Mouse (Mus musculus) intestine, postnatal 0 days (tissue): ENCODE measurements around the gene Lhx2. TPM values are rescaled to one million over a fixed set of nuclear protein-coding genes. Genes with fewer than 3 reads are reported as not detected.

Experiments used
- ATAC-seq: fragments of 200-750 bp; cut with Nextera tagmentation; 2 replicates; pipeline ENCODE4 v1.8.0; 2017; ENCODE audit warnings: mild to moderate bottlenecking, moderate TSS enrichment, moderate library complexity
- H3K27ac ChIP-seq: fragments of 300-500 bp; sonication (generic); 2 replicates; pipeline ENCODE4 v1.5.1; 2014; ENCODE audit warnings: mild to moderate bottlenecking, low read depth, low read length, moderate library complexity
- H3K27me3 ChIP-seq: fragments of 300-500 bp; sonication (generic); replicated peaks from 2 replicates; pipeline ENCODE4 v1.6.1; 2014; ENCODE audit warnings: low read length, mixed read lengths; ENCODE audit not compliant: control insufficient read depth, insufficient read depth
- H3K36me3 ChIP-seq: fragments of 300-500 bp; sonication (generic); 2 replicates; pipeline ENCODE4 v1.6.1; 2014; ENCODE audit warnings: mild to moderate bottlenecking, moderate library complexity; ENCODE audit not compliant: control insufficient read depth, insufficient read depth
- H3K4me1 ChIP-seq: fragments of 300-500 bp; sonication (generic); replicated peaks from 2 replicates; pipeline ENCODE4 v1.6.1; 2014; ENCODE audit warnings: antibody characterized with exemption, low read length, mixed read lengths; ENCODE audit not compliant: control insufficient read depth, insufficient read depth
- H3K4me2 ChIP-seq: fragments of 300-500 bp; sonication (generic); replicated peaks from 2 replicates; pipeline ENCODE4 v1.6.1; 2014; ENCODE audit warnings: low read depth, mild to moderate bottlenecking, moderate library complexity
- H3K4me3 ChIP-seq: fragments of 300-500 bp; sonication (generic); 2 replicates; pipeline ENCODE4 v1.5.1; 2014; ENCODE audit warnings: low read depth, low read length
- H3K9ac ChIP-seq: fragments of 300-500 bp; sonication (generic); 2 replicates; pipeline ENCODE4 v1.6.1; 2014; ENCODE audit warnings: mild to moderate bottlenecking, low read depth, low read length
- H3K9me3 ChIP-seq: fragments of 300-500 bp; sonication (generic); 2 replicates; pipeline ENCODE4 v1.6.1; 2016; ENCODE audit warnings: mixed run types; ENCODE audit not compliant: control insufficient read depth
- CTCF ChIP-seq: sonication (generic); IDR thresholded peaks from 2 replicates; pipeline ENCODE4 v1.5.1; 2016; ENCODE audit warnings: low read depth, mild to moderate bottlenecking, control low read depth, antibody characterized with exemption, moderate library complexity
- WGBS: fragments of 180-500 bp; shearing (Covaris S2); extraction: QIAGEN DNeasy Blood & Tissue Kit; methylation state at CpG from one replicate; pipeline ENCODE4 v1.1.7; 2014; 5-methylcytosine and 5-hydroxymethylcytosine counted together
- polyA plus RNA-seq: library from polyadenylated mRNA; unstranded; fragments of >200 nt; fragmentation: Nextera tagmentation; extraction: Ambion mirVana; gene quantifications from 2 replicates; pipeline ENCODE4 v1.2.1, GENCODE M21; 2015

Gene Lhx2
- polyA plus RNA-seq, 1 experiment from 2014 or later: not detected

DNA sequence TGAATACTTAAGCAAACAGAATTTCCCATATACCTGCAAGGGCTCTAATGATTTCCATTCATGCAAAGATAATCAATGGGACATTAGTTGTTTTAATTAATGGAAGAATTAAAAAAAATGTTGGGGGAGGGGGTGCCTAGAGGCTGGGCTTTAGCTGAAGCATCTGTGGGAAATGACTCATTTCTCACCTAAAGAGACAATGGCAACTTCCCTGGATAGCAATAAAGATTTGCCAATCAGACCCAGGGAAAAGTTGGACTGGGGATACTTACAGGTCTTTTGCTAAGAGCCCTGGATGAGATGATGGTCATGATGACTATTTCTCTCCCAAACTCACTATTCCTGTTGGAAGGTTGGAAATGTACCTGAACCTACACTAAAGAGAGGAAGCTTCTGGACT, 5.6 kb downstream of the Lhx2 start:
- TF ChIP-seq CTCF: no peak
- Histone ChIP-seq H3K27me3 (peaks cover 98% of the 10 kb centered on the region), H3K27ac (no peak overlapping the region), H3K4me2 (no peak overlapping the region), H3K9ac (no peak overlapping the region), H3K4me3 (no peak overlapping the region), H3K36me3 (no peaks in the 10 kb centered on the region), H3K9me3 (no peaks in the 10 kb centered on the region), H3K4me1 (no peaks in the 10 kb centered on the region)
- ATAC-seq: no peak

DNA sequence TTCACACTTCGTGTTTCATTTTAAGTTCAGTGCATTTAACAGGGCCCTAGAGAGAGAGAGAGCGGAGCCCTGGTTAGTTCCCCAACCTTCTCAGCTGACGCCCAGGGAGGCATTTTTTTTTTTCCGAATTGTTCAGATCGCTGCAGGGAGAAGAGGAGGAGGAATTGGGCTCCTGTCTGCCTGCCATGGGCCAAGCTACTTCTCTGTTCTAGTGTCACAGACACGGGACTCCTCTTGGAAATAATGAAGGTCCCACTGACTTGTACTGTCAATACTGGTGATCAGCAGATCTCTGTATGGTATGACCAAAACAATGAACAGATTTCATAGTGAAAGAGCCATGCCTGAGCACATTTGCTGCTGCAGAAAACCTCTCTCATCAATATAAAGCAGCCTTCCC, 7.3 kb downstream of the Lhx2 start:
- WGBS: 3% methylated on average over 6 of the region's 6 CpGs
- Histone ChIP-seq H3K27ac (no peak overlapping the region), H3K27me3 (peaks cover 99% of the 10 kb centered on the region), H3K4me2 (no peak overlapping the region), H3K9me3 (no peaks in the 10 kb centered on the region), H3K9ac (no peak overlapping the region), H3K4me3 (no peak overlapping the region), H3K36me3 (no peaks in the 10 kb centered on the region), H3K4me1 (no peaks in the 10 kb centered on the region; the same call in 1 of the 2 replicates)
- no peak for TF ChIP-seq CTCF
- ATAC-seq: no peak

DNA sequence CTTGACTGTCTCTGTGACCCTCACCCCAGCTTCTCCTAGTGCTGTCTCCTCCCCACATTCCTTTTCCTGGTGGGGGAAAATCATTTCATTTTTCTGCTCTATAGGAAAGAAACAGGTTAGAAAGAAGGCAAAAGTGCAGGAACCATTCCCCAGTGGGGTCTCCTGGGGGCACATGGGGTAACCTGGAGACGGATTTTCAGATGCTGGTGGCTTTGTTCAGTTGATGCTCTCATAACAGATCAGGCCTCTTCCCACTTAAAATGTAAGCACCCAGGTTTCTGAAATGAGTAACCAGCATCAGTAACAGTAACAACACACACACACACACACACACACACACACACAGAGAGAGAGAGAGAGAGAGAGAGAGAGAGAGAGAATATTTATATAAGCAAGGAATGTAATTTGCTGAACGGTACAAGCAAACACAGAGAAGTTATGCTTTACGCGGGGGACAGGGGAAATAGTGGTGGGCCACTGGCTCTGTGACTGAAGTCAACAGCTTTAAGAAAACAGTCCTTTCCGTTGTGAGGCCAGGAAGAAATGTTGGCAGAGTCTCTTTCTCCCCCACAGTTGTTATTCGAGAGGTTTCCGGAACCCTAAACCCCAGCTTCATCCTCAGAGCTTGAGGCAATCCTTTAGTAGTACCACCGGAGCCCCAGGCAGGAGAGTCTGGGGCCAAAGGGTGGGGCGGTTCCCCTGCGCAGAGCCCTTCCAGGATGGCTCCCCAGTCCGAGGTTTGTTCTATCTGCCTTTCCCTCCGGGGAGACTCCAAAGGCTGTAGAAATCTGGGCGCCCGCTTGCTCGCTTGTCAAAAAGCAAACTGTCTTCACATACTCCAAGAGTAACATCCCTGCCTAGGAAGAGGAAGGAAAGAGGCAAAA, 8.0 kb downstream of the Lhx2 start:
- H3K9me3 ChIP-seq: no peaks in the 10 kb centered on the region
- no peak overlapping the region; the same call in 1 of the 2 replicates for H3K4me3 ChIP-seq
- no peak overlapping the region; the same call in 1 of the 2 replicates for H3K4me2 ChIP-seq
- WGBS: 1% methylated on average over 15 of the region's 15 CpGs
- H3K27ac ChIP-seq: no peak overlapping the region
- no peaks in the 10 kb centered on the region for H3K36me3 ChIP-seq
- TF ChIP-seq CTCF: no peak
- H3K27me3 ChIP-seq: peaks cover 99% of the 10 kb centered on the region
- no peaks in the 10 kb centered on the region; the same call in 1 of the 2 replicates for H3K4me1 ChIP-seq
- no peak overlapping the region for H3K9ac ChIP-seq
- no peak for ATAC-seq

DNA sequence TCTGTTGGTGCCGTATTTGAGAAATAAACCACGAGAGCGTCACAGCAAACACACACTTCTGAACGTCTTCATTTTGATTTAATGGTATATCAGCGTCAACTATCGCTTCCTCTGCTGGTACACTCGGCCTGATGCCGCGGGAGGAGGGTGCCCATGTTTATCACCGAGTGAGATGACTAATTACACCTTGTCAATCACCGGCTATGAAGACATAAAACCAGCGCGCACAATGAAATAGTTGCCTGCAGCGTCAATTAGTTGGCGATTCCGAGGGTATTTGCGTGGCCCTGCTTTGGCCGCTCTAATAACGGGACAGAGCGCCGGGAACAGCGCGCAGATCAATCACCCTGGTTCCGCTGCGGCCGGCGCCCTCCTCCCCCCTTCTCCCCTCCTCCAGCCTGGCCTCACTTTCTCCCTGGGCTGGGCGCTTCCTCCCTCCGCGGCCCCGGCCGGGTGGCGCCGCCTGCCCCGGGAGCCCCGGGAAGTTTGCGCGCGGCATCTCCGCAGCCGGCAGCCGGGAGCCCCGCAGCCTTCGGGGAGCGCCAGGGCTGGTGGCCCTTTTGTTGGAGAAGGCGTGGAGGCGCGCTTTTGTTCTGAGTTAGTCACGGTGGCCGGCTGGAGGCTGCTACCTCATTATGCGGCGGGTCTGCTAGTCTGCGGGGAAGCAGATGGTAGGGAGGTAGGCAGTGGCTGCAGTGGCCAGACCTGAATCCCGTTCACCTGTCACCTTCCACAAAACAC, 8.9 kb downstream of the Lhx2 start:
- no peak overlapping the region for H3K27ac ChIP-seq
- WGBS: 1% methylated on average over 53 of the region's 54 CpGs
- no peak for ATAC-seq

DNA sequence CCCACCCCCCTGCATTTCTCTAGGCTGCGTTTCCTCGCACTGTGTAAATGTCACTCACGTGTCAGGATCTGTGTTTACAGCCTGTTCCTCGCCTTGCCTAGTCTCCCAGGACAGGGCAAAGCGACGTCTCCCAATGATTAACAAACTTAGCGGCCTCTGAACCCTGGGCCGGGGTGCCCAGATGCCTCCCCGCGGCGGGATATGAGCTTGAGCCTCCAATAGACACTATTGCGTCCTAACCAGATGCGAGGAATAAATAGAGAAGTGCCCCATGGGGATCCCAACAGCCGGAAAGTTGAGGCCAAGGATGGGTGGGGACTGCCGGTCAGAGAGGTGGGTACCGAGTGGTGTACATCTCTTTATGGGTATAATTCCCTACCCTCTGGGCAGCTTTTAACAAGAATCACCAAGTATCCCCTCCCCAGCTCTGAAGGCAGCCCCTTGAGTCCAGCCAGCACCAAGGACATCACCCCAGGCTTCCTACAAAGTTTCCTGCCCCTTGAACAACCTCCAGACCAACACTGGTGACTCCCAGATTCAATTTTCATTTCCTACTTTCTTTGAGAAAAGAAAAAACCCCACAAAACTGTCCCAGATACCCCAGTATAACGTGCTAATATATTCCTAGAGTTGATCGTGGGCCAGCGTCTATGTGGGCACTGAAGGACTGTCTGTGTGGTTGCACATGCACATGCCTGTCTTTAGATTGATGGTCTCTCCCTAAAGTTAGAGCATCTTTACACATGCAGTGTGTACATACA, 9.8 kb downstream of the Lhx2 start:
- ATAC-seq: no peak

More for the DNA sequence above, 8.9 kb downstream of the Lhx2 start:
- Histone ChIP-seq H3K4me1 (no peaks in the 10 kb centered on the region; the same call in 1 of the 2 replicates), H3K9ac (no peak overlapping the region), H3K4me3 (peak overlapping the region; percentile 26), H3K36me3 (no peaks in the 10 kb centered on the region), H3K27me3 (peaks cover 99% of the 10 kb centered on the region), H3K4me2 (peak overlapping the region; percentile 37; the same call in 1 of the 2 replicates), H3K9me3 (no peaks in the 10 kb centered on the region)
- TF ChIP-seq CTCF: no peak

More for the DNA sequence above, 9.8 kb downstream of the Lhx2 start:
- no peak for TF ChIP-seq CTCF
- Histone ChIP-seq H3K4me1 (no peaks in the 10 kb centered on the region; the same call in 1 of the 2 replicates), H3K27ac (no peak overlapping the region), H3K36me3 (no peaks in the 10 kb centered on the region), H3K9ac (no peak overlapping the region), H3K4me3 (no peak overlapping the region), H3K27me3 (peaks cover 99% of the 10 kb centered on the region), H3K4me2 (no peak overlapping the region), H3K9me3 (no peaks in the 10 kb centered on the region)
- whole genome bisulfite sequencing: 3% methylated on average over 19 of the region's 19 CpGs
